Mouse (Mus musculus): Measurements from ENCODE around the gene Prmt7.

Prmt7 gene

GRCm38 (mm10) chr8:106226589-106226988 is 15.9 kb downstream of the Prmt7 start:
- DNase-seq: peak; percentile 64

- DNase-seq: no peak
Observed at GRCm38 (mm10) chr8:106231536-106231935, 20.8 kb downstream of the Prmt7 start.

- no peak for DNase-seq
Observed at GRCm38 (mm10) chr8:106232751-106233150, 22.0 kb downstream of the Prmt7 start.

GRCm38 (mm10) chr8:106234567-106235261 is 24.0 kb downstream of the Prmt7 start:
- DNase-seq: peak; percentile 44

GRCm38 (mm10) chr8:106237106-106237505 is 26.4 kb downstream of the Prmt7 start:
- DNase-seq: no peak

GRCm38 (mm10) chr8:106250186-106250585 is 39.5 kb downstream of the Prmt7 start:
- DNase-seq: no peak

GRCm38 (mm10) chr8:106258169-106258568 is 47.4 kb downstream of the Prmt7 start:
- no peak for DNase-seq

- DNase-seq: no peak
Observed at GRCm38 (mm10) chr8:106259579-106260255, 49.0 kb downstream of the Prmt7 start.

GRCm38 (mm10) chr8:106260894-106261293 is 50.2 kb downstream of the Prmt7 start:
- DNase-seq: no peak

- no peak for DNase-seq
Observed at GRCm38 (mm10) chr8:106262343-106262742, 51.6 kb downstream of the Prmt7 start.

- no peak for DNase-seq
Observed at GRCm38 (mm10) chr8:106263928-106264327, 53.2 kb downstream of the Prmt7 start.

- no peak for DNase-seq
Observed at GRCm38 (mm10) chr8:106265398-106265797, 54.7 kb downstream of the Prmt7 start.

GRCm38 (mm10) chr8:106268710-106269346 is 58.1 kb downstream of the Prmt7 start:
- DNase-seq: no peak

GRCm38 (mm10) chr8:106270804-106271203 is 60.1 kb downstream of the Prmt7 start:
- DNase-seq: peak; percentile 62

- no peak for DNase-seq
Observed at GRCm38 (mm10) chr8:106271378-106271777, 60.6 kb downstream of the Prmt7 start.

- DNase-seq: no peak
Observed at GRCm38 (mm10) chr8:106273468-106273867, 62.7 kb downstream of the Prmt7 start.

GRCm38 (mm10) chr8:106276709-106277317 is 66.1 kb downstream of the Prmt7 start:
- DNase-seq: no peak

- DNase-seq: no peak
Observed at GRCm38 (mm10) chr8:106278367-106279042, 67.8 kb downstream of the Prmt7 start.

- DNase-seq: no peak
Observed at GRCm38 (mm10) chr8:106280154-106280553, 69.4 kb downstream of the Prmt7 start.

GRCm38 (mm10) chr8:106280844-106281243 is 70.1 kb downstream of the Prmt7 start:
- DNase-seq: no peak

GRCm38 (mm10) chr8:106287445-106287844 is 76.7 kb downstream of the Prmt7 start:
- no peak for DNase-seq

GRCm38 (mm10) chr8:106288732-106289131 is 78.0 kb downstream of the Prmt7 start:
- DNase-seq: no peak

- peak; percentile 37 for DNase-seq
Observed at GRCm38 (mm10) chr8:106289464-106289863, 78.7 kb downstream of the Prmt7 start.

Data from right cerebral cortex, postnatal 14 days (tissue).